Mouse (Mus musculus) embryonic fibroblast, embryonic 13.5 days (primary cell): ENCODE measurements around the gene Ret. TPM values are rescaled to one million over a fixed set of nuclear protein-coding genes. Genes with fewer than 3 reads are reported as not detected.
A peak's percentile ranks its signal among the peaks of the same experiment; 100 is the strongest.

ENCODE experiments used
- H3K27ac ChIP-seq: 2 replicates; pipeline ENCODE4 v1.5.1; 2012; ENCODE audit warnings: low read length, control low read depth, inconsistent platforms; ENCODE audit not compliant: insufficient read depth
- H3K4me1 ChIP-seq: 2 replicates; pipeline ENCODE4 v1.6.1; 2011; ENCODE audit warnings: low read length; ENCODE audit not compliant: control insufficient read depth, insufficient read depth
- H3K4me3 ChIP-seq: 2 replicates; pipeline ENCODE4 v1.5.1; 2011; ENCODE audit warnings: mild to moderate bottlenecking, control low read depth, low read length; ENCODE audit not compliant: insufficient read depth
- CTCF ChIP-seq: IDR thresholded peaks from 2 replicates; pipeline ENCODE4 v1.5.1; 2011; ENCODE audit warnings: mild to moderate bottlenecking, control low read depth, low read length, moderate library complexity, borderline replicate concordance; ENCODE audit not compliant: insufficient read depth
- POLR2A ChIP-seq: IDR thresholded peaks from 2 replicates; pipeline ENCODE4 v1.6.1; 2011; ENCODE audit warnings: low read depth, mild to moderate bottlenecking, control low read depth, low read length, moderate library complexity
- polyA plus RNA-seq: library from polyadenylated mRNA; stranded (reverse); fragments of >200 nt; gene quantifications from 2 replicates; pipeline ENCODE4 v1.2.4, GENCODE M21; 2011; ENCODE audit warnings: low read depth; ENCODE audit not compliant: missing spikeins, insufficient read length

Ret gene
- polyA plus RNA-seq: 0.33 and 0.35 TPM in 2 replicates

- TF ChIP-seq CTCF: no peak
- TF ChIP-seq POLR2A: no peak
- Histone ChIP-seq H3K4me1 (no peaks in the 10 kb centered on the region), H3K27ac (no peak within 1 kb of the TSS), H3K4me3 (peak within 1 kb of the TSS; percentile 38)
Measured at GRCm38 (mm10) chr6:118197440-118197975, at the start of gene Ret. TSS of gene Ret (minus strand) at chr6:118197718.

GRCm38 (mm10) chr6:118247161-118247560 is 49.6 kb upstream of the Ret start:
- no peak overlapping the region for H3K27ac ChIP-seq
- H3K4me1 ChIP-seq: no peaks in the 10 kb centered on the region
- TF ChIP-seq CTCF (no peak), POLR2A (no peak)
- no peak overlapping the region for H3K4me3 ChIP-seq

GRCm38 (mm10) chr6:118244106-118244505 is 46.6 kb upstream of the Ret start:
- TF ChIP-seq POLR2A: no peak
- no peak for TF ChIP-seq CTCF
- Histone ChIP-seq H3K4me1 (no peaks in the 10 kb centered on the region), H3K4me3 (no peak overlapping the region), H3K27ac (no peak overlapping the region)

GRCm38 (mm10) chr6:118242941-118243340 is 45.4 kb upstream of the Ret start:
- Histone ChIP-seq H3K4me1 (no peaks in the 10 kb centered on the region), H3K27ac (no peak overlapping the region), H3K4me3 (no peak overlapping the region)
- no peak for TF ChIP-seq CTCF
- no peak for TF ChIP-seq POLR2A

- no peak overlapping the region for H3K27ac ChIP-seq
Measured at GRCm38 (mm10) chr6:118226072-118226471, 28.6 kb upstream of the Ret start.

GRCm38 (mm10) chr6:118222471-118222870 is 25.0 kb upstream of the Ret start:
- Histone ChIP-seq H3K27ac (no peak overlapping the region), H3K4me3 (no peak overlapping the region), H3K4me1 (no peaks in the 10 kb centered on the region; the same call in 1 of the 2 replicates)
- TF ChIP-seq POLR2A (no peak), CTCF (no peak)

More at GRCm38 (mm10) chr6:118226072-118226471, 28.6 kb upstream of the Ret start:
- Histone ChIP-seq H3K4me3 (no peak overlapping the region), H3K4me1 (no peaks in the 10 kb centered on the region; the same call in 1 of the 2 replicates)
- TF ChIP-seq CTCF: no peak
- no peak for TF ChIP-seq POLR2A

- no peak for TF ChIP-seq POLR2A
- no peak for TF ChIP-seq CTCF
- Histone ChIP-seq H3K27ac (no peak overlapping the region), H3K4me1 (no peaks in the 10 kb centered on the region), H3K4me3 (no peak overlapping the region)
Measured at GRCm38 (mm10) chr6:118215676-118216075, 18.2 kb upstream of the Ret start.

- H3K4me1 ChIP-seq: no peaks in the 10 kb centered on the region; the same call in 1 of the 2 replicates
- H3K4me3 ChIP-seq: no peak overlapping the region
- TF ChIP-seq POLR2A (no peak), CTCF (no peak)
- no peak overlapping the region for H3K27ac ChIP-seq
Measured at GRCm38 (mm10) chr6:118208326-118208725, 10.8 kb upstream of the Ret start.

GRCm38 (mm10) chr6:118206386-118206785 is 8.9 kb upstream of the Ret start:
- Histone ChIP-seq H3K27ac (no peak overlapping the region), H3K4me3 (no peak overlapping the region), H3K4me1 (no peaks in the 10 kb centered on the region; the same call in 1 of the 2 replicates)
- TF ChIP-seq CTCF (no peak), POLR2A (no peak)

GRCm38 (mm10) chr6:118205176-118205890 is 7.8 kb upstream of the Ret start:
- TF ChIP-seq POLR2A (no peak), CTCF (no peak)
- Histone ChIP-seq H3K4me1 (no peaks in the 10 kb centered on the region; the same call in 1 of the 2 replicates), H3K4me3 (no peak overlapping the region), H3K27ac (no peak overlapping the region)
